Mouse (Mus musculus) E14TG2a.4 (cell line): ENCODE measurements around the gene Mtmr11.

ENCODE experiments used
- H3K27me3 ChIP-seq: 2 replicates; pipeline ENCODE4 v1.6.1; 2014; ENCODE audit warnings: low read length, control low read depth; ENCODE audit not compliant: insufficient read depth
- H3K36me3 ChIP-seq: 2 replicates; pipeline ENCODE4 v1.6.1; 2014; ENCODE audit warnings: low read length, control low read depth; ENCODE audit not compliant: insufficient read depth
- H3K4me1 ChIP-seq: replicated peaks from 2 replicates; pipeline ENCODE4 v1.6.1; 2014; ENCODE audit warnings: low read depth, low read length, control low read depth
- H3K4me3 ChIP-seq: replicated peaks from 2 replicates; pipeline ENCODE4 v1.5.1; 2014; ENCODE audit warnings: mild to moderate bottlenecking, low read length
- H3K9me3 ChIP-seq: 2 replicates; pipeline ENCODE4 v1.6.1; 2014; ENCODE audit warnings: low read length, control low read depth
- CTCF ChIP-seq: conservative IDR thresholded peaks from 2 replicates; pipeline ENCODE4 v1.5.1; 2014; ENCODE audit warnings: low read length
- NANOG ChIP-seq: IDR thresholded peaks from 2 replicates; pipeline ENCODE4 v1.6.1; 2014; ENCODE audit warnings: borderline replicate concordance, low read length, mixed read lengths
- POU5F1 ChIP-seq: IDR thresholded peaks from 2 replicates; pipeline ENCODE4 v1.6.1; 2014; ENCODE audit warnings: low read length, borderline replicate concordance

Mtmr11 gene

DNA sequence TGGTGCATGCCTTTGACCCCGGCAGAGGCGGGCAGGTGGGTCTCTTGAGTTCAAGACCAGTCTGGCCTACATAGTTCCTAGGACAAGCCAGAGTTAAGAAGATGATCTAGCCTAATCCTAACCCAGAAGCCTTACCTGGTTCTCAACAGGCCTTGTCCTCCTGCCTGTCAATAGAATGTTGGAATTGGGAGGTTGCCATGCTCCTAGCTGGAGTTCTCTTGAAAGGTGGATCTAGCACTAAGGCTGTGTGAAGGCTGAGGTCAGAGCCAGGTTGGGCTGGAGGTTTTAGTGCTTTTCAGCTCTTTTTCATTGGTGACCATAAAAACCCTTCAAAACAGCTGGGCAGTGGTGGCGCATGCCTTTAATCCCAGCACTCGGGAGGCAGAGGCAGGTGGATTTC lies 16.6 kb downstream of the Mtmr11 start:
- H3K27me3 ChIP-seq = peaks cover 16% of the 10 kb centered on the region
- TF ChIP-seq CTCF (no peak), POU5F1 (no peak), NANOG (no peak)
- peaks cover 62% of the 10 kb centered on the region for H3K36me3 ChIP-seq
- H3K4me1 ChIP-seq = peaks cover 77% of the 10 kb centered on the region
- H3K9me3 ChIP-seq = no peaks in the 10 kb centered on the region
- no peak overlapping the region for H3K4me3 ChIP-seq

DNA sequence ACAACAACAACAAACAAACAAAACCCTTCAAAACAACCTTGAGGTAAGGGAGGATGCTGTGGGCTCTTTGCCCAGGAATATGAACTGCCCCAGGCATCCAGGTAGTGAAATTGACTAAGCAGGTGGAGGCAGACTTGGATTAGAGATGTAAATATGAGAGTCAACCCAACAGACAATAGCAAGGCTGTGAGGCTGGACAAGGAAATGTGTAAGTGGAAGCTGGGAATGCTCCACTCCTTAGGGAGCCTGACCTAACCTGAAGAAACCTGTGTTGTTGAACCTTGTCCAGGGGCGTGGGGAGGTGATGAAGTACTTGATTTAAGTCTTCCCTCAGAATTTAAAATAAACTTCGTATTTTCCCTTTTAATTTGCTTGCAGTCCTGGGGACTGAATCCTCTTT lies 17.1 kb downstream of the Mtmr11 start:
- peaks cover 58% of the 10 kb centered on the region for H3K36me3 ChIP-seq
- no peaks in the 10 kb centered on the region for H3K9me3 ChIP-seq
- no peak for TF ChIP-seq POU5F1
- no peak for TF ChIP-seq NANOG
- no peak for TF ChIP-seq CTCF
- peaks cover 76% of the 10 kb centered on the region for H3K4me1 ChIP-seq
- peaks cover 20% of the 10 kb centered on the region for H3K27me3 ChIP-seq
- H3K4me3 ChIP-seq = no peak overlapping the region

DNA sequence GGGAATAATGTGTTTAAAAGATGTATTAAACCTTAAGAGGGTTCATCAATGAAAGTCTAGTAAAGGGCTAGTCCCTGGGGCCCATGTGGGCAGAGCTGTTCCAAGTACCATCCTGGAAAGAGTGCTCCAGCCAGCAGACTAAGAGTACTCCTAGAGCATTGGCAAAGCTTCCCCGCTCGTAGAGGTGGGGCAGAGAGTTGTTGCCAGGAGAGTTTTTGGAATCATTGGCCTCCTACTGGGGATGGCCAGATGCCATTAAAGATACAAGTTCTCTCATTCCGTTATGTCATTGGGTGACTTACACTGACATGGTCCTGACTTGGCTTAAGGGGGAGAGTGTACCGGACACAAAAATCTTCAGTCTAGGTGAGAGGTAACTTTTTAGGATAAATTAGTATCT lies 17.7 kb downstream of the Mtmr11 start:
- Histone ChIP-seq H3K4me1 (peaks cover 75% of the 10 kb centered on the region), H3K4me3 (no peak overlapping the region), H3K9me3 (no peaks in the 10 kb centered on the region), H3K27me3 (peaks cover 27% of the 10 kb centered on the region), H3K36me3 (peaks cover 51% of the 10 kb centered on the region)
- no peak for TF ChIP-seq CTCF
- TF ChIP-seq NANOG = no peak
- no peak for TF ChIP-seq POU5F1

GRCm38 (mm10) chr3:96180727-96181477 lies 19.1 kb downstream of the Mtmr11 start, which contains the start of gene Sv2a:
Gene Sv2a (plus strand): TSS chr3:96181151.
- peaks cover 71% of the 10 kb centered on the region for H3K4me1 ChIP-seq
- H3K9me3 ChIP-seq = no peaks in the 10 kb centered on the region
- H3K27me3 ChIP-seq = peaks cover 39% of the 10 kb centered on the region
- peaks cover 38% of the 10 kb centered on the region for H3K36me3 ChIP-seq
- peak within 1 kb of the TSS; percentile 78 for H3K4me3 ChIP-seq
- TF ChIP-seq POU5F1 (no peak), CTCF (no peak), NANOG (no peak)

GRCm38 (mm10) chr3:96181510-96182381 lies 19.9 kb downstream of the Mtmr11 start:
- Histone ChIP-seq H3K9me3 (no peaks in the 10 kb centered on the region), H3K27me3 (peaks cover 45% of the 10 kb centered on the region), H3K4me1 (peaks cover 63% of the 10 kb centered on the region), H3K36me3 (peaks cover 30% of the 10 kb centered on the region), H3K4me3 (peak overlapping the region; percentile 78)
- TF ChIP-seq POU5F1 (no peak), CTCF (no peak), NANOG (no peak)

- Histone ChIP-seq H3K4me1 (peaks cover 62% of the 10 kb centered on the region), H3K9me3 (no peaks in the 10 kb centered on the region), H3K27me3 (peaks cover 46% of the 10 kb centered on the region), H3K4me3 (peak overlapping the region; percentile 51; the same call in 1 of the 2 replicates), H3K36me3 (peaks cover 23% of the 10 kb centered on the region)
- no peak for TF ChIP-seq CTCF
Observed at GRCm38 (mm10) chr3:96182382-96182776, 20.6 kb downstream of the Mtmr11 start.

GRCm38 (mm10) chr3:96192977-96193376 lies 31.2 kb downstream of the Mtmr11 start:
- H3K4me3 ChIP-seq = no peak overlapping the region
- H3K27me3 ChIP-seq = peaks cover 29% of the 10 kb centered on the region
- H3K4me1 ChIP-seq = peaks cover 42% of the 10 kb centered on the region
- H3K36me3 ChIP-seq = no peaks in the 10 kb centered on the region
- TF ChIP-seq CTCF (no peak), POU5F1 (no peak), NANOG (no peak)
- H3K9me3 ChIP-seq = no peaks in the 10 kb centered on the region

DNA sequence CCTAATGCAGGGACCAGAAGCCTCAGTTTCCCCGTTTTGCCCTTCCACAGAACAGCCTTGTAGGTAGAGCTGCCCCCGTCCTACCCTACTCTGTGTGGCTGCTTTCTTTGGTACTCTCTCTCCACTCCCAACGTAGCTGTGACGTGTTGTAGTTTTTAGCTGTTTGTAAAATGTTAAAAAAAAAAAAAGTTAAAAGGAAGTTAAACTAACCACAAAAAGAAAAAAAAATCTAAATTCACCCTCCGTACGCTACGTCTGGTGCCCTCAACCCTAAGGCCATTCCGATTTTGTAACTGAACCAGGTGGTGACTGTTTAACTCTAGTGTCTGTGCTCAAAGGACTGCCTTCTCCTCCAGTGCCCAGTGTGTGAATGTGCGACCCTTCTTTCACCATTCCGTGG lies 33.2 kb downstream of the Mtmr11 start:
- no peaks in the 10 kb centered on the region for H3K9me3 ChIP-seq
- H3K4me3 ChIP-seq = no peak overlapping the region
- peaks cover 24% of the 10 kb centered on the region for H3K27me3 ChIP-seq
- peaks cover 47% of the 10 kb centered on the region for H3K4me1 ChIP-seq
- H3K36me3 ChIP-seq = no peaks in the 10 kb centered on the region
- TF ChIP-seq CTCF (no peak), NANOG (no peak), POU5F1 (no peak)
